Mouse (Mus musculus) right cerebral cortex, postnatal 14 days (tissue): Measurements from ENCODE around the gene Cd274.

ENCODE experiments used
- DNase-seq: peaks from one replicate; pipeline ENCODE4 v3.0.0; 2022

Gene Cd274

GRCm38 (mm10) chr19:29366969-29367622 lies at the start of gene Cd274, which contains the start of gene Plgrkt:
Cd274 (plus strand) TSS chr19:29367455.
Plgrkt (minus strand) TSS chr19:29367390.
- DNase-seq = peak; percentile 52

- no peak for DNase-seq
These were observed 43.7 kb upstream of the Cd274 start for GRCm38 (mm10) chr19:29323416-29324049.

GRCm38 (mm10) chr19:29325053-29325851 lies 42.0 kb upstream of the Cd274 start, which contains the start of gene Insl6:
Insl6 (minus strand) TSS chr19:29325356.
- peak; percentile 48 for DNase-seq

DNA sequence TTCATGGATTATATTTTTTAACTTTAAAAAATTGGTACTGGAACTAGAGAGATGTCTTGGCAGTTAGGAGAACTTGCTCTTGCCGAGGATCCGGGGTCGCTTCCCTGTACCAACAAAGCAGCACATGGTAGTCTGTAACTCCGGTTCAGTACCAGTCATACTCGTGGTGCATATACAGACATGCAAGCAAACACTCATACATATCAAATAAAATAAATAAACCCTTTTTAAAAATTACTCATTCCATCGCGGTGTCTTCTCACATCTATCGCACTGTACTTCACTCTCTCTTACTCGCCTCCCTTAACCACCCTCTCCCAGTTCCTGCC lies 41.4 kb upstream of the Cd274 start:
- no peak for DNase-seq

DNA sequence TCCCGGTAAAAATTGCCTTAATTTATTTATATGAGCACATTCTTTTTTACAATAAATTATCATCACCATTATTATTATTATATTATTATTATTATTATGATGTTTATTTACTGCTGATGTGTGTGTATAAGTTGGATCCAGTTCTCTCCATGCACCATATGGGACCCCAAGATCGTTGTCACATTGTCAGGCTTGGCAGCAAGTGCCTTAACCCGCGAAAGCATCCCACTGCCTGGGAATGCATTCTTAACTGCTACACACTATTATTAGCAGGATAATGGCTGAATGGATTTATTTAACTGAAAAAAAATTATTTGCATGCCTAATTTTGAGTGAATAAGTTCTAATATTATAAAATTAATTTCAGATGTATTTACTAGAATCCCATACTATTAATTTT lies 40.9 kb upstream of the Cd274 start:
- DNase-seq = no peak

DNA sequence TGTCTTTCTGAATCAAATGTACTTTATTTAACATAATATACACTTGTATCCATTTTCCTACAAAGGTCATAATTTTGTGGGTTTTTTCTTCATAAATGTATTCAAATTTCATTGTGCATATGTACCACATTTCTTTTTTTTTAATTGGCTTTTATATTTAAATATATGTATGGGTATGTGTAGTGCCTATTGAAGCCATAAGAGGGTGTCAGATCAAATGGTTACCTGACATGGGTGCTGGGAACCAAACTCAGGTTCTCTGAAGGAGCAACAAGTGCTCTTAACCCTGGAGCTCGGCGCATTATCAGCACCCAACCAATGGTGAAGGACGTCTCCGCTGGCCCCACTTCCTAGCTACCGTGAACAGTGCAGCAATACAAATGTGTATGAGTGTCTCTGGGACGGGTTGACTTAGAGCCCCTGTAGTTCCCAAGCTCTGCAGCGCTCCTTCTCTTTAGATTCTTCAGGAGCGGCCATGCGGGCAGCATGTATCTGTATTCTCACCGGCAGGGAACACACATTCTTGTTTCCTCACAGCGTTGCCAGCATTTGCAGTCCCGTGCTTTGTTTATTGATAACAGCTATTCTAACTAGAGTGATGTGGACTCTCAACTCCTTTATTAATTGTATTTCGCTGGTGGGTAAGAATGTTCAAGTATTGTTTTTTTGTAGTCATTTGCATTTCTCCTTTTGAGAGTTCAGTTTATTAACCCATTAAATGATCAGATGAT lies 40.3 kb upstream of the Cd274 start:
- DNase-seq = no peak

DNA sequence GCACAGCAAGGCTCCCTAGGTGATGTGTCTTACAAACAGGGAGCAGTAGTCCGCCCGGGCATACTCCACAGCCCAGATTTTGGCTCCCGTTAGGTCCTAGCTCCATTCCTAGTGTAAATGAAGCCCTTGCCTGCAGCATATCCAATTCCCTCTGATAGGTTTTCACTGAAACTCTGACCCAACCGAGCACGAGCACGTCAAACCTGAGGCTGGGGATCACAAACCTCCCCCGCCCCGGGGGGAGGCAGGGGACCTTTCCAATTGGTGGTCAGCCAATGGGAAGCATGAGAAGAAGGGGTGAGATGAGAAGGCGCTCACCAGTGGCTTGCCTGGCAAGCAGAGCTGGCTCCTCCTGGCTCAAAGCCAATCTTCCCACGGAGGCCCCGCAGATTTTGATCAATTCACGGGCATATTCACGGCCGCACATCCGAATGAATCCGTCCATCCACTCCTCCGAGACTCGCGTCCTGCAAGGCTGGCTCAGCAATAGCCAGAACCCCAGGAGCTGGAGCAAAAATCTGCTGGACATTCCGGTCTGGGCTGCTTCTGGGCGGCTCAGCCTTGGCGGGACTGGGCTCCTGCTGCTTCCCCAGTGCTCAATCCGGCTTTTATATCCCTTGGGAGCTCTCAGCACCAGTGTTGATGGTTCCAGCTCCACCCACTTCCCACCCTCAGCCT lies 33.0 kb upstream of the Cd274 start, which contains the start of gene Rln1:
Rln1 (minus strand) TSS at position 603 of the 678 bp plus-strand sequence.
- peak; percentile 45 for DNase-seq

DNA sequence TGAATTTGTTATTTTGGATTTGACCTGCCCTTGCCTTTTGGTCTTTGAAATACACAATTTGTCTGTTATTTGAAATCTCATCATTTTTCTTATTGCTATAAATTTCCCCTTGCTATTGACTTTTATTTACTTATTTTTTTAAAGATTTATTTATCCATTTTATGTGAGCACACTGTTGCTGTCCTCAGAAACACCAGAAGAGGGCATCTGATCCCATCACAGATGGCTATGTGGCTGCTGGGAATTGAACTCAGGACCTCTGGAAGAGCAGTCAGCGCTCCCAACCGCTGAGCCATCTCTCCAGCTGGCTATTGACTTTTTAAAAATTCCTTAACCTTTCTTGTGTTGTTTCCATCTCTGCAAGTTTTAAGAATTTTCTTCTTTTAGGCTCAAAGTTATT lies 30.6 kb upstream of the Cd274 start:
- DNase-seq = no peak

DNA sequence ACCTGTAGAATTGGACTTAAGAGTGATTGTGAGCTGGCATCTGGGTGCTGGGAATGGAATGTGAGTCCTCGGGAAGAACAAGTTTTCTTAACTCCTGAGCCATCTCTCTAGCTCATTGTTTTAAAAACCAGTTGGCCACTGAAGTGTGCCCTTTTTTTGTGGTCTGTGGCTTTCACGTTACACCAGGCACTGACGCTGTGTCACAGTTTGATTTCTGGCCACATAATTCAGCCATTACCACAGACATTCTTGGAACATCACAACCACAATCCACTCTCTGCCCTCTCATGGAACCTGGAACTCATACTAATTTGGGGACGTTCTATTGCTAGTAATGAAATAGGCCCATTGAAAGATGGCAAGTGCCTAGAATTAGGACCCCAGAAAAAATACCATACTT lies 26.2 kb upstream of the Cd274 start:
- no peak for DNase-seq

DNA sequence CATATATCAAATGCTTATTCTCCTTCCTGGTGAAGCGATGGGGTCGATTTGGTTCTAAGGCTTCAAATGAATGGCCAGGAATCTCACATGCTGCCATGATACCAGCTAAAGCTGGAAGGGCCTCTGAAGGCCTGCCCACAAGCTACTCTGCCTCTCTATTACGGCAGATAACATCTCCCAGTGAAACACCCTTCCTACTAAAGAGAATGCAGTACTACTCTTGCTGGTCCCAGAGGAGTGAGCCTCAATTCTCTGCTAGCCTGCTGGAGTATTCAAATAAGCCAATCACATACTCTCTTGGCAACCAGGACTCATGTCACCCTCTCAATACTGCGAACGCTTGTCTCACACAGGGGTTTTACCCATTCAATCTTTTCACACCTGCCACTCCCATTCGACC lies 25.0 kb upstream of the Cd274 start:
- no peak for DNase-seq

GRCm38 (mm10) chr19:29344868-29345267 lies 22.4 kb upstream of the Cd274 start:
- DNase-seq = no peak

GRCm38 (mm10) chr19:29345636-29346035 lies 21.6 kb upstream of the Cd274 start:
- DNase-seq = no peak

GRCm38 (mm10) chr19:29350991-29351390 lies 16.3 kb upstream of the Cd274 start:
- DNase-seq = no peak

- DNase-seq = peak; percentile 96
These were observed 12.1 kb upstream of the Cd274 start for GRCm38 (mm10) chr19:29354895-29355877.

GRCm38 (mm10) chr19:29356281-29356680 lies 11.0 kb upstream of the Cd274 start:
- DNase-seq = no peak

GRCm38 (mm10) chr19:29360251-29360650 lies 7.0 kb upstream of the Cd274 start:
- no peak for DNase-seq

- DNase-seq = peak; percentile 89
These were observed 5.7 kb upstream of the Cd274 start for GRCm38 (mm10) chr19:29361468-29362130.

DNA sequence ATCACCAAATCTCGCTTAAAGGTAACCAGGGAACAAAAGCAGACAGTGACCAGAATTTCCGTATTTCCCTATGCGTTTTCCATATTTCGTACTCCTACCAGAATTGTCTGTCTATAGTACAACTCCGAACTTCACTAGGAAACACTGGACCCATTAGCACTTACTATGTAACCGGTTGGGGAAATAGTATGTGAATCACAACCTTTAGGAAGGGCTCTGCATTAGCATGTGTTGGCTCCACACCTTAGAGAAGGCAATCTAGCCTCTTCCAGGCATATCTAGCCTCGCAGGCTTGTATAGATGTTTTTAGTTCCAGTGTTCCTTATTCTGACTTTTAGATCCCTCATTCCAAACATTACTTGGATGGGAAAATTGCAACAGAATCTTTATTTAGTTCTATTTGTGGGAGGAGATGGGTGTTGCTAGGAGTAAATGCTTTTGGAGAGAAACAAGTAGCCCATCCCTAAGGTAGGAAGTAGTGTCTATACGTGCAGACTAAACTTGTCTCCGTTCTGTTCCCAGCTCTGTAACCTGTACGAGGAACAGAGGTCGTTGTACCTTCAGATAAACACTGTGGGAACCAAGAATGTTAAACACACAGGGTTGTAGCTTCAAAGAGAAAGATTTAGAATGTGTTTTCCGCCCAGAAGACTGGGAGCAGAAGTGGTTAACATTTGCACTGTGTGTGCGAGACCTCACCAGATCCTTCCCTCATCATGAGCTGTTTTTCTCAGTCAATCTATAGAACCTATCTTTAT lies 4.9 kb upstream of the Cd274 start:
- no peak for DNase-seq

DNA sequence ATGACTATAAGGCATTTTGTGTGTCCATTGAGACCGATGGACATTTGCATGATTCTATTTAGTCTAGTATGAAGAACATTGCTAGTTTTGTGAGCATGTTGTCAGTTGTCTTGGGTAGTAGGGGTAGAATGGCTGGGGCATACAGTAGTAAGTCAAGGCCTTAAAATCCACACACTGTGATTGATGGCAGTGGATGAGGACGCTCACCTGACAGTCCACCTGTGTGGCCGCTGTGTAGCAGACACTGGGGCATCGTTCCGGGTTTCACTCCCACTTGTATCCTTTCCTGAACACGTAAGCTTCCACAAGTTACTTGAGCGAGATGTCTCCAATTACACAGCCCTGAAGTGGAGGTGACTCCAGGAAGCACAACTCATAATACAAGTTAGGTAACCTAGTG lies 3.7 kb upstream of the Cd274 start:
- no peak for DNase-seq

DNA sequence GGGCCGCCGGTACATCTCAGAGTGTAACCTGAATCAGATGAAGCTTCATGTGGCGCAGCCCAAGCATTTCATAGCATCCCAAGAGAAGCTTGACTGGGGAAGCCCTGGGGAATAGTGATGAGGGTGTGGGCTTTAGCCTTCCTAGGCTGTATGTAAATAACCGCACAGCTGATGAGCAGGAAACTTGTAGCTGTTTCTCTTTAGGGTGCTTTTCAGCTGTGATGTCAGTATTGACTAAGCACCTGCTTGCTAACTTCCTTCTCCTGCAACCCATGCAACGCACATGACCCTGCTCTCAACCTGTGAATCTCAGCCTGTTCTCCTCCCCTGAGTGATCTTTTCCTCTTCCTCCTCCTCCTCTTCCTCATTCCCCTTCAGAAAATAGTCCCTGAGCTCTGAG lies 3.2 kb upstream of the Cd274 start:
- DNase-seq = no peak
